Mouse (Mus musculus): ENCODE measurements around the gene Ice1. TPM values are rescaled to one million over a fixed set of nuclear protein-coding genes. Genes with fewer than 3 reads are reported as not detected.

The Ice1 gene
- polyA plus RNA-seq, 1 experiment from 2014 or later: 22.4 TPM

DNA sequence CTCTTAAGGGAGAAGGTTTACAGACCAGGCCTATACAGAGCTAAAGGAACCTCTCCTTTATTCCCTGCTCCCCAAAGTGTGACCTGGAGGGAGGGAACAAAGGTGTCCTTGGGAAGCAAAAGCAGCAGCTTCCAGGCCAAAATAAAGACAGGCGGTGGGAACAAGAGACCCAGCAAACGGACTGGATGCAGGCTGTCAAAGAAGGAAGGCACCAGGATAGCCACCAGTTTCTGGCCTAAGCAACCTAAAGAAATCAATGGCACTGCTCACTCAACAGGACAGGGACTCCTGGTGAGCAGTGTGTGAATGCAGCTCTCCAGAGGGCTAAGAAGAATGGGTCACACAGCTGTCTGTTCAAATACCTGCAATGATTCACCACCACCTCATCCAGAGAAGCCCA is 1.8 kb downstream of the Ice1 start:
- 56% methylated on average over 2 of the region's 2 CpGs for WGBS
- Histone ChIP-seq H3K9me3 (replicated peaks) (no peaks in the 10 kb centered on the region), H3K4me2 (peak overlapping the region; percentile 88), H3K36me3 (ENCODE audit: poor library complexity, severe bottlenecking) (no peaks in the 10 kb centered on the region), H3K4me1 (peaks cover 32% of the 10 kb centered on the region), H3K9ac (no peak overlapping the region), H3K27me3 (no peaks in the 10 kb centered on the region), H3K27ac (no peak overlapping the region), H3K4me3 (peak overlapping the region; percentile 93)
- ATAC-seq: no peak

DNA sequence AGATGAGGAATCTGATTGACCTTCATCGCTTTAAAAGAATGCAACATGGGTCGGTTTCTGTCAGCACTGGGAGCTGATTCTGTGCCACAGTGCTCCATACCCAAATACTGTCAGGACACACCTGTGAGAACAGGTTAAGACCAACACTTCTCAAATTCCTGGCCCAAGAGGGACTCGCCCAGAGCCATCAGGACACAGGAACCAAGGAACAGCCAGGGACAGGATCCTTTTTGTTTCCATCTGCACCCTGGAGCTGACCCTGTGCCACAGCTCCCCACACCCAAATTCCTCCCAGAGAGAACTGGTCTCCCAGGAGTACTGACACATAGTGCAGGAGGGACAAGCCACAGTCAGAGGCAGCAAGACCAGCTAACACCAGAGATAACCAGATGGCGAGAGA is 11.0 kb downstream of the Ice1 start:
- 0 out of 2 replicates have a peak, but pooled peaks cover 3% of the 10 kb centered on the region for H3K4me1 ChIP-seq
- no peak overlapping the region for H3K9ac ChIP-seq
- H3K27ac ChIP-seq: no peak overlapping the region
- no peak for ATAC-seq
- no peaks in the 10 kb centered on the region for H3K9me3 ChIP-seq (replicated peaks)
- 95% methylated on average over 4 of the region's 4 CpGs for WGBS
- no peak overlapping the region for H3K4me3 ChIP-seq
- no peaks in the 10 kb centered on the region for H3K27me3 ChIP-seq
- H3K36me3 ChIP-seq (ENCODE audit: poor library complexity, severe bottlenecking): peaks cover 3% of the 10 kb centered on the region
- no peak overlapping the region for H3K4me2 ChIP-seq

DNA sequence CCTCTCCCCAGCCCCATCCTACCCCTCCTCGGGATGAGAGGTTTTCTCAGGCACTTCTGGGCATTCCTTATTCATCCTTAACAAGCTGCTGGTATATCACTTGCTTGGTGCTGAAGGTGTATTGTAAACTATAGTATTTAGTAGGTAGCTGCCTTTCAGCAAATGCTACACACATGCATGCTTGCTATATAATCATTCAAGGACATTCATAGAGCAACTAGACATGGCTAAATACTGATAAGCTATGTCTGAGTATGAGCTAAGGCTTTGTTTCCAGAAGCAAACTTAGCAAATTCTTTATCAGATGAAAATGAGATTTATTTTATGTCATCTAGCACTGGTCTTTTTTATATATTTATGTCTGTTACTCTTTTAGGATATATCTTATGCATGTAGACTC is 11.8 kb downstream of the Ice1 start:
- no peak for ATAC-seq
- H3K4me1 ChIP-seq: no peaks in the 10 kb centered on the region
- peaks cover 7% of the 10 kb centered on the region for H3K36me3 ChIP-seq (ENCODE audit: poor library complexity, severe bottlenecking)
- no peaks in the 10 kb centered on the region for H3K27me3 ChIP-seq
- H3K4me2 ChIP-seq: no peak overlapping the region
- no peak overlapping the region for H3K4me3 ChIP-seq
- 73% methylated on average over 1 of the region's 1 CpGs for WGBS
- H3K9ac ChIP-seq: no peak overlapping the region
- no peaks in the 10 kb centered on the region for H3K9me3 ChIP-seq (replicated peaks)
- H3K27ac ChIP-seq: no peak overlapping the region

DNA sequence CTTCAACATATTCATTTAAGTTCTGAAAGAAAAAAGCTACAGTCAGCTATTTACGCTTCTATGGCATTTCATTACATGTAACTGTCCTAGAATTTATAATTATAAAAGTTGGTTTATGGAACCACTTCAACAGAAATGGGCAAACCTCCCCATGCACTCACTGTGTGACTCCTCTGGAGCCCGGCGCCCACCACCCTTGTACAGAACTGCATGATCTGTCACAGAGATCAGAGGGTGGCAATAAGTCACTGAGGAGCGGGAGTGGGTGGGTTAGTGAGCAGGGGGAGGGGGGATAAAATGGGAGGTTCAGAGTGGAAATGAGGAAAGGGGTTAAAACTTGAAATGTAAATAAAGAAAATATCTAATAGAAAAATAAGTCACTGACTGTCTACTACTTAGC is 13.0 kb downstream of the Ice1 start:
- no peak for ATAC-seq
- H3K9me3 ChIP-seq (replicated peaks): no peaks in the 10 kb centered on the region
- no peak overlapping the region for H3K4me3 ChIP-seq
- WGBS: 92% methylated on average over 4 of the region's 4 CpGs
- no peak overlapping the region for H3K27ac ChIP-seq
- no peaks in the 10 kb centered on the region for H3K27me3 ChIP-seq
- H3K4me1 ChIP-seq: no peaks in the 10 kb centered on the region
- H3K4me2 ChIP-seq: no peak overlapping the region
- no peak overlapping the region for H3K9ac ChIP-seq
- peaks cover 13% of the 10 kb centered on the region for H3K36me3 ChIP-seq (ENCODE audit: poor library complexity, severe bottlenecking)

DNA sequence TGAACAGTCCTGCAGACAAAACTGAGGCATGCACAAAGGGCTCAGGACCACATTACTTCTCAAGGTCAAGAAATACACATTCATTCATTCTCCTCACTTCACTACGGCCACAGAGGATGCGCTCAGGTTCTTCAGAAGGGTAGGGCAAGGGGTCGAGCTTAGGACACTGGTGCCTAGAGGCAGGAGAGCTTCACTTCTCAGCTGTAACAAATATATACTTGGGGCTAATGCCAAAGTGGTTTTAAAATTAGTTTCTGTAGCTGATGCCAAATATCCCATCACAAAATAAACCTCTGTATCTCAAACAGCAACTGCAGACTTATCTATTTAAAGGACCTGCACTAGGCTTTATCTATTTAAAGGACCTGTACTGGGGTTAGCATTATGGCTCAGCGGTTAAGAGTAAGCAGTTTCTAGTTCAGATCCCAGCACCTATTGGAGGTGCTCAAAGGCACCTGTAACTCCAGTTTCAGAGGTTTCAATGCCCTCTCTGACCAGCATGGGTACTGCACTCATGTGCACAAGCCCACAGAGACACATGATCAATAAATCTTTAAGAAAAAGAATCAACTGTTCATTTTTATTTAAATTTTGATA is 14.9 kb downstream of the Ice1 start:
- Histone ChIP-seq H3K27ac (no peak overlapping the region), H3K4me2 (no peak overlapping the region), H3K36me3 (ENCODE audit: poor library complexity, severe bottlenecking) (peaks cover 29% of the 10 kb centered on the region), H3K27me3 (no peaks in the 10 kb centered on the region), H3K9ac (no peak overlapping the region), H3K9me3 (replicated peaks) (no peaks in the 10 kb centered on the region), H3K4me3 (no peak overlapping the region), H3K4me1 (no peaks in the 10 kb centered on the region)
- 94% methylated on average over 4 of the region's 4 CpGs for WGBS
- ATAC-seq: no peak

DNA sequence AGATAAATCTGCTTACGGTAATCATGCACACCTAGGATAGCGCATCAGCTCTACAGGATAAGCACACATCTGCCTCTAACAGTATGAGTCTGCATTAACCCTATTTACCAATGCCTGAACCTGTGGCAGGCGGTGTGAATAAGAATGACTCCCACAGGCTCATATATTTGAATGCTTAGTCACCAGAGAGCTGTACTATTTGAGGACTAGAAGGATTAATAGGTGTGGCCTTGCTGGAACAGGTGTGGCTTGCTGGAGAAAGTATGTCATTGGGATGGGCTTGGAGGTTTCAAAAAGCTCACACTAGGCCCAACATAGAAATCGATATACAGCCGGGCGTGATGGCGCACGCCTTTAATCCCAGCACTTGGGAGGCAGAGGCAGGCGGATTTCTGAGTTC is 15.9 kb downstream of the Ice1 start:
- peaks cover 39% of the 10 kb centered on the region for H3K36me3 ChIP-seq (ENCODE audit: poor library complexity, severe bottlenecking)
- no peak overlapping the region for H3K9ac ChIP-seq
- H3K27me3 ChIP-seq: no peaks in the 10 kb centered on the region
- no peak overlapping the region for H3K4me3 ChIP-seq
- H3K4me2 ChIP-seq: no peak overlapping the region
- H3K27ac ChIP-seq: no peak overlapping the region
- H3K4me1 ChIP-seq: no peaks in the 10 kb centered on the region
- ATAC-seq: no peak
- no peaks in the 10 kb centered on the region for H3K9me3 ChIP-seq (replicated peaks)
- over 99% methylated on average over 9 of the region's 9 CpGs for WGBS

DNA sequence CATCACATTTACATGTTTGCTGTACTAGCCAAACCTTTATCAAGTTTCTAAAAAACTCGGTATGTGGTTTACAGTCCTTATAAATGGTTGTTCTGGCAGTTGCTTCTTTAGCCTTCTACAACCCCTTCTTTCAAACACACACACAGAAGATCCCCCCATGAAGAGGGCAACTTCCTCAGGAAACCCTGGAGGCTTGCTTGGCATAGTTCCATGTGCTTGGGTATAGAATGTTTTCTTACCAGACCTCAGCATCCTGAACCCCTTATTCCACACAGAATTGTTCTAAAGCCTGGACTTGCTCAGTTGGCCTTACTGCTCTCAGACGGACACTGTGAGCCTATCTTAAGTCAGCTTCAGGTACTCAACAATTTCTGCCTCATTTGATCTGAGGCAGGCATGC is 24.6 kb downstream of the Ice1 start:
- Histone ChIP-seq H3K4me1 (no peaks in the 10 kb centered on the region), H3K27ac (no peak overlapping the region), H3K4me2 (no peak overlapping the region), H3K9me3 (replicated peaks) (no peaks in the 10 kb centered on the region), H3K27me3 (no peaks in the 10 kb centered on the region), H3K4me3 (no peak overlapping the region), H3K9ac (no peak overlapping the region), H3K36me3 (ENCODE audit: poor library complexity, severe bottlenecking) (peaks cover 92% of the 10 kb centered on the region)
- ATAC-seq: no peak
- 88% methylated on average over 2 of the region's 2 CpGs for WGBS

DNA sequence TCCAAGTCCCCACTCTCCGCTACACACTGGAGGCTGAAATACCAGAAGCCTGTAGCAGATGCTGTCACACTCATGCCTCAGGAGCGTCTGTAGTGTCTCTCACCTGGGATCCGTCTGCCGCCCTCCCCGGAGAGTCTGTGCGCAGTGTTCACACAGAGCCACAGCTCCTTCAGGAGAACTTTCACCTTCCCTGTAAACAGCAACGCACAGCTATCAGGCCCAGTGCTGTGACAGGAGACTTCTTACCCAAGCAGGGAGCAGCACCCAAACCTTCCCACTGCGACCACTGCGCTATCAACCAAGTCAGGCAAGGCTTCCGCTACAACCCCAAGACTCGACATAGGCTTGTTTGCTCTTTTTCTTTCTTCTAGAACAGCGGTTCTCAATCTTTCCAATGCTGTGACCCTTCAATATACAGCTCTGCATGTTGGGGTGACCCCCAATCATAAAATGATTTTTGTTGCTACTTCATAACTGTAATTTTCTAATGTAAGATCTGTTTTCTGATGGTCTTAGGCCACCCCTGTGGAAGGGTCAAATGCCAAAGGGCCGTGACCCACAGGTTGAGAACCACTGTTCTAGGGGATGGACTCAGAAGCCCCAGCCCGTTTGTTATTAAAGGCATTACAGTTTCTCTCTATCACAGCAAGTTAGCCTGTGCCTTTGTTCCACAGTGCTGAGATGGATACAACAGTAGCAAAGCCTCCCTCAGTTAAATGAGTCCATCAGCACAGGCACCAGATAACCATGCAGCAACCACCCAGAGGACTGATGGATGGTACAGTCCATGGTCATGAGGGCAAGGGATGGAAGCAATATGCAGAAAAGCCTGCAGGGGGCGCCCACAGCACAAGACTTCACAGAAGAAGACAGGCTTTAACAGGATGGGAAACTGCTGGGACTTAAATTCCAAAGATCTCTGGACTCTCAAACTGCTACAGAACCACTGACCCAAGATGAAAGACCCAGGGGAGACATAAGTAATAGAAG is 26.7 kb downstream of the Ice1 start:
- peak; percentile 66 for ATAC-seq
- Histone ChIP-seq H3K36me3 (ENCODE audit: poor library complexity, severe bottlenecking) (peaks cover 92% of the 10 kb centered on the region), H3K4me2 (no peak overlapping the region), H3K27ac (no peak overlapping the region), H3K4me3 (no peak overlapping the region), H3K9ac (no peak overlapping the region), H3K4me1 (no peaks in the 10 kb centered on the region), H3K9me3 (replicated peaks) (no peaks in the 10 kb centered on the region), H3K27me3 (no peaks in the 10 kb centered on the region)
- 86% methylated on average over 15 of the region's 15 CpGs for WGBS

DNA sequence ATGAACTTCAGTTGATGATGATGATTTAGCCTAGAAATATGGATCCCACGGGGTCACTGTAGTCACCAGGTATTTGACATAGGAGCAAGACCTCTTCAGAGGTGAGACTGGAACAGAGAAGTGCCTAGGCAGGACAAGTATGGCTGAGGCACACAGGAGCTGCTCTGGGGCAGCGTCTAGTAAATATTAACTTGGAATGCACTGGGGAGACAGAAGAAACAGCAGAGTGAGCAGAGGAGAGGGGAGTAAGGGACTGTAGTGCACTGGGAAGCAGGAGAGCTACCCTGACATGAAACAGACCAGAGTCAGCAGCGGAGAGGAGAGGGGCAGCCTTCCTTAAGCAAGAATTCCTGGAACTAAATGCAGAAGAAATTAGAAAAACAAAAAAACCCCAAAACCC is 27.8 kb downstream of the Ice1 start:
- no peak overlapping the region for H3K27ac ChIP-seq
- H3K4me3 ChIP-seq: no peak overlapping the region
- H3K27me3 ChIP-seq: no peaks in the 10 kb centered on the region
- H3K4me1 ChIP-seq: no peaks in the 10 kb centered on the region
- H3K36me3 ChIP-seq (ENCODE audit: poor library complexity, severe bottlenecking): peaks cover 92% of the 10 kb centered on the region
- H3K4me2 ChIP-seq: no peak overlapping the region
- no peak overlapping the region for H3K9ac ChIP-seq
- H3K9me3 ChIP-seq (replicated peaks): no peaks in the 10 kb centered on the region
- ATAC-seq: no peak
- WGBS: 91% methylated on average over 3 of the region's 3 CpGs

DNA sequence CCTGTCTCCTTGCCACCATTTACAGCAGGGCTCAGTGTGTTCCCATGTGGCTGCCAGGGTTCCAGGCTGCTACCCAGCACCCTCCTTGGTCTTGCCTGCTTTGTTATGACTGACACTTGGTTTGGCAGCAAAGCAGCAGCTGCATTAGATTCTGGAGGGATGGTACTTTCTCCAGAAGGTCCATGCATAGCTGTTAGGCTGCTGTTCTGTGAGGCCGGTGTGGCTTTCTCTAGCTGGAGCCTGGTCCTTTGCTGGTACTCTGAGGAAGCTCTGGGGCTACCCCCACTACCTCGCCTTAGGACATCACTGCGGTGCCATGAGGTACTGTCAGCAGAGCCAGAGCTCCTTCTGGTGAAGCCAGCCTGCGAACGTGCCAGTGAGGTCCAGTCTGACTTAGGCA is 32.1 kb downstream of the Ice1 start:
- no peak for ATAC-seq
- no peaks in the 10 kb centered on the region for H3K4me1 ChIP-seq
- 94% methylated on average over 5 of the region's 5 CpGs for WGBS
- no peaks in the 10 kb centered on the region for H3K27me3 ChIP-seq
- no peak overlapping the region for H3K27ac ChIP-seq
- H3K9me3 ChIP-seq (replicated peaks): no peaks in the 10 kb centered on the region
- peaks cover 99% of the 10 kb centered on the region for H3K36me3 ChIP-seq (ENCODE audit: poor library complexity, severe bottlenecking)
- H3K4me3 ChIP-seq: no peak overlapping the region
- no peak overlapping the region for H3K9ac ChIP-seq
- no peak overlapping the region for H3K4me2 ChIP-seq

DNA sequence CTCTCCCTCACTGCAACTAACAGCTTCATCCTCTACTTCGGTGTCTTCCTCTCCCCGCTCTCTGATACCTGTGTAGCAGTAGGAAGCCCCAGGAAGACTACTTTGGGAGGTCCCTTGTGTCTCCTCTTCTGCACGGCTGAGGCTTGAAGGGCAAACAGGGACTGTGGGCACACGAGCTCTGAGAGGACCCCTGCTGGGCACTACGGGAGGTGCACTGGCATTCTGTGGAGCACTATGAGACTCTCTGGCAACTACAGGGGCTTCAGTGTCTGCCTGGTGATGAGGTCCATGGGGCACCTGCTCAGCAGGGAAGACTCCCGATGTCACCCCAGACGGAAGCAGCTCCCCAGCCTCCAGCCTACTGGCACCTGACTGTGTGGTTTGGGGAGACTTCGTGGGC is 32.7 kb downstream of the Ice1 start:
- peaks cover 99% of the 10 kb centered on the region for H3K36me3 ChIP-seq (ENCODE audit: poor library complexity, severe bottlenecking)
- WGBS: 85% methylated on average over 8 of the region's 8 CpGs

DNA sequence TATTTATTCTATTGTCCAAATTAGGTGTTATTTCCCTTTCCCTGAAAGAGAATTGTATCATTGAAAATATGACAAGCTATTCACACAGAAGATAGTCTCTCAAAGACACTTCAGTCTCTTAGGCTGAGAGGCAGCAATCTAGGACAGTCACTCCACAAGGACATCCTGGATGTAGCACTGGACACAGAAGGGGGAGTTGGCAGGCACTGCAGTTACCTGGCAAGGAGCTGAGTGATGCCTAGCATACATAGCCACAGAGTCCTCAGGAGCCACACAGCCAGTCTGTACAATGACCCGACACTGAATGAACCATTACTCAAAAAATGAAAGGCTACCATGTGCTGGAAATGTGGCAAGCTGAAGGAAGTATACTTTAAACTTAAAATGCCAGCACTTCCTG is 35.9 kb downstream of the Ice1 start:
- H3K9ac ChIP-seq: no peak overlapping the region
- WGBS: 92% methylated on average over 1 of the region's 1 CpGs
- no peak overlapping the region for H3K4me3 ChIP-seq
- ATAC-seq: no peak
- H3K36me3 ChIP-seq (ENCODE audit: poor library complexity, severe bottlenecking): peaks cover 88% of the 10 kb centered on the region
- no peak overlapping the region for H3K4me2 ChIP-seq
- no peaks in the 10 kb centered on the region for H3K27me3 ChIP-seq
- no peaks in the 10 kb centered on the region for H3K4me1 ChIP-seq
- H3K27ac ChIP-seq: no peak overlapping the region
- no peaks in the 10 kb centered on the region for H3K9me3 ChIP-seq (replicated peaks)

More for the DNA sequence above, 32.7 kb downstream of the Ice1 start:
- no peak overlapping the region for H3K4me3 ChIP-seq
- no peak overlapping the region for H3K9ac ChIP-seq
- H3K27me3 ChIP-seq: no peaks in the 10 kb centered on the region
- H3K4me2 ChIP-seq: no peak overlapping the region
- H3K4me1 ChIP-seq: no peaks in the 10 kb centered on the region
- H3K9me3 ChIP-seq (replicated peaks): no peaks in the 10 kb centered on the region
- no peak overlapping the region for H3K27ac ChIP-seq
- ATAC-seq: no peak
